Mouse (Mus musculus) MEL (cell line): ENCODE results near the gene Spesp1. TPM values are rescaled to one million over a fixed set of nuclear protein-coding genes. Genes with fewer than 3 reads are reported as not detected.

Source experiments
- DNase-seq: peaks from one replicate; pipeline ENCODE4 v3.0.0; 2011; ENCODE audit warnings: low read depth, low spot score
- H3K27ac ChIP-seq: 2 replicates; pipeline ENCODE4 v1.5.1; 2012; ENCODE audit warnings: low read depth, mild to moderate bottlenecking, control low read depth, low read length, moderate library complexity; ENCODE audit not compliant: control insufficient read depth
- H3K27me3 ChIP-seq, 2 experiments: fragments of 150-350 bp in 1 of 2; sonication (generic) in 1 of 2; 2 replicates each; pipeline ENCODE4 v1.6.1; 2012; ENCODE audit warnings: low read length in 2 of 2, mild to moderate bottlenecking in 2 of 2, improper control_type of control experiment in 1 of 2, moderate library complexity in 1 of 2; ENCODE audit not compliant: insufficient read depth in 2 of 2, control insufficient read depth in 1 of 2
- H3K36me3 ChIP-seq, 2 experiments: 2 replicates each; pipeline ENCODE4 v1.6.1; 2012 to 2014; ENCODE audit warnings: low read length in 2 of 2, improper control_type of control experiment in 1 of 2, inconsistent platforms in 1 of 2, mild to moderate bottlenecking in 1 of 2; ENCODE audit not compliant: insufficient read depth in 2 of 2, control insufficient read depth in 1 of 2
- H3K4me1 ChIP-seq, 2 experiments: fragments of 150-350 bp in 1 of 2; sonication (generic) in 1 of 2; 2 replicates each; pipeline ENCODE4 v1.6.1; 2012; ENCODE audit warnings: low read length in 2 of 2, improper control_type of control experiment in 1 of 2, mild to moderate bottlenecking in 1 of 2; ENCODE audit not compliant: insufficient read depth in 2 of 2, control insufficient read depth in 1 of 2
- H3K4me3 ChIP-seq, 2 experiments: fragments of 150-350 bp in 1 of 2; sonication (generic) in 1 of 2; 2 replicates each; pipeline ENCODE4 v1.5.1; 2012; ENCODE audit warnings: low read depth in 2 of 2, low read length in 2 of 2, mild to moderate bottlenecking in 2 of 2, moderate library complexity in 2 of 2, control low read depth in 1 of 2, improper control_type of control experiment in 1 of 2; ENCODE audit not compliant: control insufficient read depth in 1 of 2, insufficient read depth in 1 of 2
- H3K79me2 ChIP-seq: 2 replicates; pipeline ENCODE4 v1.6.1; 2012; ENCODE audit warnings: mild to moderate bottlenecking, low read length, moderate library complexity; ENCODE audit not compliant: control insufficient read depth, poor library complexity, insufficient read depth
- H3K9ac ChIP-seq: 2 replicates; pipeline ENCODE4 v1.6.1; 2012; ENCODE audit warnings: low read depth, mild to moderate bottlenecking, control low read depth, low read length, moderate library complexity; ENCODE audit not compliant: control insufficient read depth, poor library complexity, severe bottlenecking
- H3K9me3 ChIP-seq: fragments of 150-350 bp; sonication (generic); replicated peaks from 2 replicates; pipeline ENCODE4 v1.6.1; 2012; ENCODE audit warnings: mild to moderate bottlenecking, low read length, improper control_type of control experiment, moderate library complexity; ENCODE audit not compliant: insufficient read depth
- CHD2 ChIP-seq: IDR thresholded peaks from 2 replicates; pipeline ENCODE4 v1.6.1; 2011; ENCODE audit warnings: low read length, improper control_type of control experiment
- E2F4 ChIP-seq: IDR thresholded peaks from 2 replicates; pipeline ENCODE4 v1.6.1; 2011; ENCODE audit warnings: low read depth, low read length, improper control_type of control experiment, borderline replicate concordance
- JUND ChIP-seq: IDR thresholded peaks from 2 replicates; pipeline ENCODE4 v1.6.1; 2011; ENCODE audit warnings: low read depth, mild to moderate bottlenecking, improper control_type of control experiment, low read length
- MYC ChIP-seq: IDR thresholded peaks from 2 replicates; pipeline ENCODE4 v1.6.1; 2011; ENCODE audit warnings: low read depth, mild to moderate bottlenecking, low read length, improper control_type of control experiment, moderate library complexity
- NRF1 ChIP-seq: IDR thresholded peaks from 2 replicates; pipeline ENCODE4 v1.6.1; 2014; ENCODE audit warnings: low read depth, mild to moderate bottlenecking, inconsistent platforms, low read length, improper control_type of control experiment, moderate library complexity; ENCODE audit not compliant: poor library complexity, insufficient read depth, severe bottlenecking
- POLR2AphosphoS2 ChIP-seq: IDR thresholded peaks from 2 replicates; pipeline ENCODE4 v1.6.1; 2011; ENCODE audit warnings: low read length, improper control_type of control experiment
- RCOR1 ChIP-seq: IDR thresholded peaks from 2 replicates; pipeline ENCODE4 v1.6.1; 2012; ENCODE audit warnings: low read depth, mild to moderate bottlenecking, inconsistent platforms, low read length, improper control_type of control experiment
- SMC3 ChIP-seq: IDR thresholded peaks from 2 replicates; pipeline ENCODE4 v1.6.1; 2011; ENCODE audit warnings: low read depth, low read length, improper control_type of control experiment
- TCF12 ChIP-seq: IDR thresholded peaks from 2 replicates; pipeline ENCODE4 v1.6.1; 2014; ENCODE audit warnings: low read depth, mild to moderate bottlenecking, inconsistent platforms, low read length, improper control_type of control experiment, moderate library complexity
- USF2 ChIP-seq, 2 experiments: IDR thresholded peaks; 2 replicates each; pipeline ENCODE4 v1.6.1; 2011 to 2012; ENCODE audit warnings: improper control_type of control experiment in 2 of 2, low read length in 2 of 2, borderline replicate concordance in 1 of 2, inconsistent platforms in 1 of 2, low read depth in 1 of 2, mild to moderate bottlenecking in 1 of 2; ENCODE audit not compliant: insufficient read depth in 1 of 2
- ZMIZ1 ChIP-seq: IDR thresholded peaks from 2 replicates; pipeline ENCODE4 v1.6.1; 2012; ENCODE audit warnings: low read depth, mild to moderate bottlenecking, inconsistent platforms, low read length, improper control_type of control experiment, moderate library complexity
- polyA plus RNA-seq, 2 experiments: library from polyadenylated mRNA; stranded (reverse) in 1 of 2; unstranded in 1 of 2; fragments of >175 nt in 1 of 2; fragments of >200 nt in 1 of 2; gene quantifications; 2 replicates each; pipeline versions ENCODE4 v1.2.1 to v1.2.4; 2012; ENCODE audit warnings: low replicate concordance in 2 of 2, low read depth in 1 of 2; ENCODE audit not compliant: insufficient read length in 2 of 2, insufficient read depth in 1 of 2, missing spikeins in 1 of 2
- total RNA-seq: library from RNA; depleted of rRNA; stranded (reverse); fragments of 300-350 nt; gene quantifications from 2 replicates; pipeline ENCODE4 v1.2.3, GENCODE M21; 2012; rRNA removed

The Spesp1 gene
- total and polyA plus RNA-seq, 3 experiments, result not detected

GRCm38 (mm10) chr9:62222029-62222428, 60.0 kb downstream of the Spesp1 start:
- H3K36me3 ChIP-seq, result no peaks in the 10 kb centered on the region
- TF ChIP-seq ZMIZ1 (no peak), CHD2 (no peak), POLR2AphosphoS2 (no peak), SMC3 (no peak), NRF1 (no peak), TCF12 (no peak), USF2 (IDR thresholded peaks at IDR 0.05; ENCODE audit: borderline replicate concordance in 1 of 2, insufficient read depth in 1 of 2, low read depth in 1 of 2, low read length in 2 of 2) (no peak), E2F4 (no peak), RCOR1 (no peak), MYC (no peak), JUND (no peak)

More at GRCm38 (mm10) chr9:62222029-62222428, 60.0 kb downstream of the Spesp1 start:
- Histone ChIP-seq H3K9ac (no peak overlapping the region), H3K79me2 (no peaks in the 10 kb centered on the region), H3K4me1 (no peaks in the 10 kb centered on the region), H3K9me3 (no peaks in the 10 kb centered on the region), H3K27ac (no peak overlapping the region), H3K4me3 (no peak overlapping the region), H3K27me3 (peaks cover 0 to 5% of the 10 kb centered on the region in 2 experiments)
- no peak for DNase-seq

Other genes with a start within 250 kb of the Spesp1 start
- gene Glce, start 159.6 kb downstream of the Spesp1 start, total RNA-seq, result 11.8 and 12.2 TPM in 2 replicates
- 1 to 10 TPM in 1 of 2 experiments, not detected in 1; 9.2 TPM for gene Glce, start 159.6 kb downstream of the Spesp1 start, polyA plus RNA-seq
- 182 and 205 TPM in 2 replicates for gene Anp32a, start 59.1 kb upstream of the Spesp1 start, total RNA-seq
- gene Anp32a, start 59.1 kb upstream of the Spesp1 start, polyA plus RNA-seq, result 100 to 1,000 TPM; 362 to 516 TPM